Mouse (Mus musculus): Measurements from ENCODE around the gene Mta3.

DNA sequence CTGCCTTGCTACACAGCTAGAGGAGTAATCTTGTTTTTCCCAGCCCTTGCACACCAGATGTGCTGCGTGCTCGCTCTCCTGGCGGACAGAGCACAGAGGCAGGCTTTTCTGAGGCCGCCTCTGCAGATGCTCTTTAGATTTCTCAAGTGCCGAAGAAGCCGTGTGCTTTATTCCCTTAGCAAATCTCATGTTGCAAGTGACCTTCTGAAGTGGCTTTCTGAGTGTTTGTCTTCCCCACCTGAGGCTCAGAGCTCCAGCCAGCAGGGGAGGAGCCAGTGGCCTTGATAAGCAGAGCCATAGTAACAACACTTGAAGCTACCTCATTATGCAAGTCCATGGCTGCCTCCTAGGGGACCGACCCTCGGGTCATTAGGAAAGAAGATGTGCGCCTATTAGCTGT is 98.0 kb downstream of the Mta3 start:
- TF ChIP-seq CTCF (IDR thresholded peaks at IDR 0.05; ENCODE audit: low read depth, low read length) (no peak), POLR2A (IDR thresholded peaks at IDR 0.05; ENCODE audit: insufficient read depth, low read length) (no peak), EP300 (IDR thresholded peaks at IDR 0.05; ENCODE audit: insufficient read depth, low read depth, low read length) (no peak)

All from ES-Bruce4 (cell line).